Mouse (Mus musculus) hindbrain, embryonic 13.5 days (tissue): ENCODE results near the gene Elavl4. TPM values are rescaled to one million over a fixed set of nuclear protein-coding genes. Genes with fewer than 3 reads are reported as not detected.

ENCODE experiments used
- ATAC-seq: fragments of 200-750 bp; cut with Nextera tagmentation; 2 replicates; pipeline ENCODE4 v1.8.0; 2017; ENCODE audit warnings: moderate TSS enrichment; ENCODE audit not compliant: low FRiP score
- H3K27ac ChIP-seq: fragments of 300-500 bp; sonication (generic); 2 replicates; pipeline ENCODE4 v1.5.1; 2015; ENCODE audit warnings: inconsistent platforms, mild to moderate bottlenecking, moderate library complexity
- H3K27me3 ChIP-seq: fragments of 300-500 bp; sonication (generic); 2 replicates; pipeline ENCODE4 v1.6.1; 2015; ENCODE audit warnings: mild to moderate bottlenecking, inconsistent platforms
- H3K36me3 ChIP-seq: fragments of 300-500 bp; sonication (generic); 2 replicates; pipeline ENCODE4 v1.6.1; 2015; ENCODE audit warnings: mild to moderate bottlenecking, inconsistent platforms
- H3K4me1 ChIP-seq: fragments of 300-500 bp; sonication (generic); replicated peaks from 2 replicates; pipeline ENCODE4 v1.6.1; 2015; ENCODE audit warnings: inconsistent platforms
- H3K4me2 ChIP-seq: fragments of 300-500 bp; sonication (generic); 2 replicates; pipeline ENCODE4 v1.6.1; 2015; ENCODE audit warnings: inconsistent platforms, mild to moderate bottlenecking, moderate library complexity
- H3K4me3 ChIP-seq: fragments of 300-500 bp; sonication (generic); 2 replicates; pipeline ENCODE4 v1.5.1; 2015; ENCODE audit warnings: mild to moderate bottlenecking, inconsistent platforms
- H3K9ac ChIP-seq: fragments of 300-500 bp; sonication (generic); 2 replicates; pipeline ENCODE4 v1.6.1; 2015; ENCODE audit warnings: mild to moderate bottlenecking, inconsistent platforms
- H3K9me3 ChIP-seq: fragments of 300-500 bp; sonication (generic); 2 replicates; pipeline ENCODE4 v1.6.1; 2016; ENCODE audit warnings: inconsistent platforms
- WGBS: fragments of 180-500 bp; shearing (Covaris S2); methylation state at CpG from one replicate; pipeline ENCODE4 v1.1.7; 2015; 5-methylcytosine and 5-hydroxymethylcytosine counted together
- polyA plus RNA-seq: library from polyadenylated mRNA; unstranded; fragments of >200 nt; fragmentation: Nextera tagmentation; extraction: Ambion mirVana; gene quantifications from 2 replicates; pipeline ENCODE4 v1.2.1, GENCODE M21; 2015

Gene Elavl4
- polyA plus RNA-seq, 1 experiment from 2014 or later, result 394 TPM

DNA sequence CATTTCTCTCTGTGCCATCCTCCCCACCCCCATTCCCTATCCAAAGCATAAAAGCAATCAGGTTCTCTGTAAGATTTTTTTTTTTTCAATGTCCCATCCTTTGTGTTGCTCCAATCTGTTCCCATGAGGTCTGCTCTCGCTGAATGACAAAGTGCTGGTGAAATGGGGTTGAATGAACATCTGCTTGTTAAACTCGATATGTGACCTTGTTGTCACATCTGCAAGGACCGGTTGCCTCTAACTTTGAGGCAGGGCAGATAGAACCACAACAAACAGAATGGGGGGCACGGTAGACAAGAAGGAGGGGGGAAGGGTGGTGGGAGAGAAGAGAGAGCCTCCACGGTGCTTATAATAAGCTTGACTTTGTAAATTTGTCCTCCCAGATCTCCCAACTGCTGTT lies 138.0 kb downstream of the Elavl4 start:
- ATAC-seq, result no peak
- no peaks in the 10 kb centered on the region for H3K9me3 ChIP-seq
- peaks cover 53% of the 10 kb centered on the region for H3K36me3 ChIP-seq
- no peak overlapping the region for H3K4me2 ChIP-seq
- no peak overlapping the region for H3K4me3 ChIP-seq
- no peaks in the 10 kb centered on the region for H3K27me3 ChIP-seq
- peaks cover 48% of the 10 kb centered on the region for H3K4me1 ChIP-seq
- 28% methylated on average over 5 of the region's 5 CpGs for WGBS
- H3K27ac ChIP-seq, result peak overlapping the region; percentile 58
- no peak overlapping the region for H3K9ac ChIP-seq

DNA sequence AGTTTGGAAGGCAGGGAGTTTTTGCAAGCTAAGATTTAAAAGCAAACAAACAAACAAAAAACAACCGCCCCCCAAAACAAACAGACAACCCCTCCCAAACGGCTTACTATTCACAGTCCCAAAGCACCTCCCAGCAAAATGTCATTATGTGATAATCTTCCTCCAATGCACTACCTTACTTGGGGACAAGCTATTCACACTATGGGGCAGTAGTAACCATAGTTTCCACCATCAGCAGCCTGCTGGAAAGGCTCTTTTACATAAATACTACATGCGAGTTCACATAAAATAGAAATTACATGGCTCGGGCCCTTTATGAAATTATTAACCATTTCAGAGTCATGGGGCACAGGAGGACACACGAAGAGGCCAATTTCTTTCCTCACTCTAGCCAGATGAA lies 141.5 kb downstream of the Elavl4 start:
- WGBS, result 71% methylated on average over 5 of the region's 5 CpGs

DNA sequence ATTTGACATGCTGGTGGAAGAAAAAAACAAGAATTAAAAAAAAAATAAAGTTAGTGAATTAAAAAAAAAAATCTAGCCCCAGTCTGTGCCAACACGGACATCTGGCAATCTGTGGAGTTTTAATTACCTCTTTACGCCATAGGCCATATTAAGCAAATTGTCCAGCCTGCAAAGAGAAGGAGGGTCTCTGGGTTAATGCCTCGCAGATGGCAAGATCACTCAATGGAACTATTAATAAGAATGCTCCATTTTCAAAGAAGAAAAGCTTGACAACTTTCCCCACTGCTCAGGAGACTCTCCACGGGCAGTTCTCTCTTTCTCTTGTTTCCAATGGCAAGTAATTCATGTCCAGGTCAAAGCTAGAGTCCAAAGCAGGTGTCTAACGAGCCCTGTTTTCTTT lies 142.1 kb downstream of the Elavl4 start:
- Histone ChIP-seq H3K36me3 (peaks cover 47% of the 10 kb centered on the region), H3K4me2 (no peak overlapping the region), H3K9me3 (no peaks in the 10 kb centered on the region), H3K27ac (peak overlapping the region; percentile 36), H3K4me1 (peaks cover 44% of the 10 kb centered on the region), H3K4me3 (no peak overlapping the region), H3K9ac (no peak overlapping the region), H3K27me3 (no peaks in the 10 kb centered on the region)
- 24% methylated on average over 5 of the region's 5 CpGs for WGBS
- ATAC-seq, result no peak

More for the DNA sequence above, 141.5 kb downstream of the Elavl4 start:
- H3K4me2 ChIP-seq, result no peak overlapping the region
- no peaks in the 10 kb centered on the region for H3K27me3 ChIP-seq
- no peak overlapping the region for H3K4me3 ChIP-seq
- H3K9me3 ChIP-seq, result no peaks in the 10 kb centered on the region
- H3K4me1 ChIP-seq, result peaks cover 48% of the 10 kb centered on the region
- peak overlapping the region; percentile 36 for H3K27ac ChIP-seq
- no peak for ATAC-seq
- H3K36me3 ChIP-seq, result peaks cover 50% of the 10 kb centered on the region
- no peak overlapping the region for H3K9ac ChIP-seq

DNA sequence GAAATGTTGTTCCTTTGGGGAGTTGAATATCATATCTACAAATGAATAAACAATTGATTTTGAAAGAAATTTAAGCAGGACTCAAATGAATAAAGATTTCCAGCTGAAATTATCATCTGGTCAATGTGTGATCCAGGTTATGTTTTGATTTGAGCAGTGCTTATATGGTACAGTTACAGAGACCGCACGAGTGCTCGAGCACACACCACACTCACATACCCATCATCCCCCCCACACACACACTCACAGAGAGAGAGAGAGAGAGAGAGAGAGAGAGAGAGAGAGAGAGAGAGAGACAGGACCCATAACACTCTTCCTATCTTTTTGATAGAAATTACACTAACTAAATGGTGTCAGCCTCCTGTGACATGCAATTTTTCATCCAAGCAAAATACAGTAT lies 150.0 kb downstream of the Elavl4 start:
- no peak for ATAC-seq
- H3K4me3 ChIP-seq, result no peak overlapping the region
- no peaks in the 10 kb centered on the region for H3K9me3 ChIP-seq
- H3K27ac ChIP-seq, result peak overlapping the region; percentile 25; the same call in 1 of the 2 replicates
- H3K27me3 ChIP-seq, result no peaks in the 10 kb centered on the region
- 88% methylated on average over 3 of the region's 3 CpGs for WGBS
- no peaks in the 10 kb centered on the region for H3K4me1 ChIP-seq
- H3K4me2 ChIP-seq, result no peak overlapping the region
- no peak overlapping the region for H3K9ac ChIP-seq
- peaks cover 7% of the 10 kb centered on the region for H3K36me3 ChIP-seq

DNA sequence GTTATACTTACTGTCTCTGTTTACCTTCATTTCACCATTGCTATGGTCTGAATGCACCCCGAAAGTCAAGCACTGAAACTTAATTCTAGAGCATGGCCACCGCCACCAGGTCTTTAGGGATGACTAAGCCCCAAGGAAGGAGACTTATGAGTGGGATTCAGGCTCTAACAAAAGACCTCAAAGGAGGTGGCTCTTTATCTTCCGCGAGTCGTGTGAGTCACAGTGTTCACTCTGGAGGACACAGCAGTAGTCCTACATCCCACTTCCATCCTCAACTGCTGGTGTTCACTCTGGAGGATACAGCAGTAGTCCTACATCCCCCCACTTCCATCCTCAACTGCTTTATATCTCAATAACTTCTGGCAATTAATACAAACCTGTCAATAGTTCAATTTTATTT lies 151.8 kb downstream of the Elavl4 start:
- H3K27me3 ChIP-seq, result no peaks in the 10 kb centered on the region
- no peak overlapping the region for H3K4me3 ChIP-seq
- no peak for ATAC-seq
- H3K4me2 ChIP-seq, result no peak overlapping the region
- no peak overlapping the region for H3K9ac ChIP-seq
- H3K9me3 ChIP-seq, result 0 out of 2 replicates have a peak, but pooled peaks cover 2% of the 10 kb centered on the region
- WGBS, result 92% methylated on average over 5 of the region's 5 CpGs
- H3K27ac ChIP-seq, result no peak overlapping the region
- no peaks in the 10 kb centered on the region for H3K4me1 ChIP-seq
- H3K36me3 ChIP-seq, result no peaks in the 10 kb centered on the region

DNA sequence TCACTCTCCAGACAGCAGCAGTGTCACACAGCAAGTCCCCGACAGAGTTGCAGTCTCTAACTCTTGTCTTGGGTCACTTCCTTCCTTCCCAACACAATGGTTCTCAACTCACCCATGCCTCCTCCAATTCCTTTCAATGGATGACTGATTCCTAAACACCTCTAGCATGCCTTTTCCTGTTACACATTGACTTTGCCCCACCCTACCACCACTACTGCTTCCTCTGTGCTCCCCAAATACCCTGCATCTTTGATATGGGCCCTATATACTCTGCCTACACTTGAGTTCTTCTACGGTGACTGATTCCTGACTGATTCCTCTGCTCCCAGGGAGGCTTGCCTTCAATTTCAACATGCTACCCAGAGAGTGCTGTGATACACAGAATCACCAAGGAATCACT lies 153.1 kb downstream of the Elavl4 start:
- no peak for ATAC-seq
- no peak overlapping the region for H3K4me2 ChIP-seq
- no peak overlapping the region for H3K9ac ChIP-seq
- no peaks in the 10 kb centered on the region for H3K36me3 ChIP-seq
- WGBS, result 68% methylated on average over 2 of the region's 2 CpGs
- H3K27me3 ChIP-seq, result no peaks in the 10 kb centered on the region
- 0 out of 2 replicates have a peak, but pooled peaks cover 2% of the 10 kb centered on the region for H3K9me3 ChIP-seq
- H3K27ac ChIP-seq, result no peak overlapping the region
- no peaks in the 10 kb centered on the region for H3K4me1 ChIP-seq
- no peak overlapping the region for H3K4me3 ChIP-seq

DNA sequence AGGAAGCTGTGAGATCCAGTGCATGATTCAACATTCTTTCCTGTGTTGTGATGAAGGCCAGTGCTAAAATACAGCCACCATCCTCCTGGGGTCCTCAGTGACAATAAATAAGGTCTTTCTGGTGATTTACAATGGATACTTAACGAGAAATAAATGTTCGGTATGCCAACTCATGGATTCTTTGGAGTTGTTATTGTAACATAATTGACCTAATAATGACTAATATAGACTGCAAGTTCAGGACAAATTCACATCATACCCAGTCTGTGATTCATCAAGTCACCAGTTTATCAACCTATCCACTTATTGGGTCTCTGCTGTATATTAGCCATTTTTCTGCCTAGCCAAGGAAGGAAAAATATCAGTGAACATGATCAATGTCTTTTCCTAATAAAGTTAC lies 174.4 kb downstream of the Elavl4 start:
- Histone ChIP-seq H3K4me1 (no peaks in the 10 kb centered on the region), H3K27ac (no peak overlapping the region), H3K36me3 (no peaks in the 10 kb centered on the region), H3K4me3 (no peak overlapping the region), H3K9ac (no peak overlapping the region), H3K27me3 (no peaks in the 10 kb centered on the region), H3K9me3 (no peaks in the 10 kb centered on the region), H3K4me2 (no peak overlapping the region)
- ATAC-seq, result no peak
- 89% methylated on average over 2 of the region's 2 CpGs for WGBS

DNA sequence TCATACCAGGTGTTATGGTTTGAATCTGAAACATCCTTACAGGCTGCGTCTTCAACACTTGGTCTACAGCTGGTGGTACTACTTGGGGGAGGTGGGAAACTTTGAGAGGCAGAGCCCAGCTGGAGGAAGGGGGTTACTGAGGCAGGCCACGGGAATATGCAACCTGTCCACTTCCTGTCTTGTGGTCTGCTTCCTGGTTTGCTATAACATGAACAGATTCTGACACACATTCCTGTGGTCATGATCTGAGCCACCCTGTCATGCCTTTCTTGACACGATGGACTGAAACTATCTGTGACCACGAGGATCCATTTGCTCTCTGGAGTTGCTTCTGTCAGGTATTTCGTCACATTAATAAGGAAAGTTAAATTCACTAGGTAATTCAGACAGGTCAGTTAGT lies 179.7 kb downstream of the Elavl4 start:
- WGBS, result 91% methylated on average over 5 of the region's 5 CpGs
- H3K36me3 ChIP-seq, result no peaks in the 10 kb centered on the region
- H3K4me2 ChIP-seq, result no peak overlapping the region
- no peak overlapping the region for H3K4me3 ChIP-seq
- no peaks in the 10 kb centered on the region for H3K27me3 ChIP-seq
- H3K9me3 ChIP-seq, result no peaks in the 10 kb centered on the region
- H3K27ac ChIP-seq, result no peak overlapping the region
- ATAC-seq, result no peak
- H3K9ac ChIP-seq, result no peak overlapping the region
- H3K4me1 ChIP-seq, result peaks cover 4% of the 10 kb centered on the region

DNA sequence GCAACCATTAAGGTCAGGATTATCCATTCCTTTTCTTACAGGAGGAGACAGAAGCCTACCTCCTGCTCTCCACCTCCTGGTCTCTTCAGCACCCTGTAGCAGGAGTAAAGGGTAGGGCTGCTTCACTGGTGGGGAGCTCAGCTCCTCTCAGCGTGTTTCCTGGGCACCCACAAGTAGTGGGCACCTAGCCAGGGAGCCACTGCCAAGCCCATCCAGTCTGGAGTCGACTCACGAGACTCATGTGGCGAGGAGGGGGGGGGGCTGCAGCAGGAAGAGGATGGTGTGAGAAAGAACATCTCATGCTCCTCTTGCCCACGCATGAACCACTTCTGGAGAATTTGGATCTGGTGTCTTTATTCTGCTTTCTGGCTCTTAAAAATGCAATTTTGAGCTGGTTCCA lies 186.5 kb downstream of the Elavl4 start:
- no peaks in the 10 kb centered on the region for H3K36me3 ChIP-seq
- 78% methylated on average over 5 of the region's 5 CpGs for WGBS
- H3K9ac ChIP-seq, result no peak overlapping the region
- H3K27me3 ChIP-seq, result no peaks in the 10 kb centered on the region
- no peak overlapping the region for H3K27ac ChIP-seq
- H3K9me3 ChIP-seq, result no peaks in the 10 kb centered on the region
- H3K4me2 ChIP-seq, result no peak overlapping the region
- peaks cover 4% of the 10 kb centered on the region for H3K4me1 ChIP-seq
- no peak overlapping the region for H3K4me3 ChIP-seq
- ATAC-seq, result no peak

DNA sequence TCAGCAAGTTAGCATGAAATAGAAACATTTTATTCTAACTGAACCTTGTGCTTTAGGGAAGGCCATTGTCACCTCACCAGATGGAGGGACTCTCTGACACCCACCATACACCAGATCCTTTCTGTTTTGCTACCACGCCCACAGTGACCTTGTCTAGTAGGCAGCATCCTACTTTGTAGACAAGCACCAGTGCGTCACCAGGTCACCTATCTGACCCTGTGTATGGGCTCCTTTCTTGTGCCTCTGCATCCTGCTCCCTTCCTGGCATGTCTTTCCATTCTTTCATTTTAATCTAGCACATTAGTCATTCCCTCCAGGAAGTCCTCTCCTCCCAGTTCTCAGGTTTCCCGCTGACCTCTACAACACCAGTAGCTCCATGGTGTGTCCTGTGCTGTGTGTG lies 190.1 kb downstream of the Elavl4 start:
- Histone ChIP-seq H3K27me3 (no peaks in the 10 kb centered on the region), H3K4me2 (no peak overlapping the region), H3K4me3 (no peak overlapping the region), H3K4me1 (peaks cover 5% of the 10 kb centered on the region; the same call in 1 of the 2 replicates), H3K36me3 (no peaks in the 10 kb centered on the region), H3K9ac (no peak overlapping the region), H3K9me3 (no peaks in the 10 kb centered on the region), H3K27ac (no peak overlapping the region)
- 75% methylated on average over 3 of the region's 3 CpGs for whole genome bisulfite sequencing
- ATAC-seq, result no peak

DNA sequence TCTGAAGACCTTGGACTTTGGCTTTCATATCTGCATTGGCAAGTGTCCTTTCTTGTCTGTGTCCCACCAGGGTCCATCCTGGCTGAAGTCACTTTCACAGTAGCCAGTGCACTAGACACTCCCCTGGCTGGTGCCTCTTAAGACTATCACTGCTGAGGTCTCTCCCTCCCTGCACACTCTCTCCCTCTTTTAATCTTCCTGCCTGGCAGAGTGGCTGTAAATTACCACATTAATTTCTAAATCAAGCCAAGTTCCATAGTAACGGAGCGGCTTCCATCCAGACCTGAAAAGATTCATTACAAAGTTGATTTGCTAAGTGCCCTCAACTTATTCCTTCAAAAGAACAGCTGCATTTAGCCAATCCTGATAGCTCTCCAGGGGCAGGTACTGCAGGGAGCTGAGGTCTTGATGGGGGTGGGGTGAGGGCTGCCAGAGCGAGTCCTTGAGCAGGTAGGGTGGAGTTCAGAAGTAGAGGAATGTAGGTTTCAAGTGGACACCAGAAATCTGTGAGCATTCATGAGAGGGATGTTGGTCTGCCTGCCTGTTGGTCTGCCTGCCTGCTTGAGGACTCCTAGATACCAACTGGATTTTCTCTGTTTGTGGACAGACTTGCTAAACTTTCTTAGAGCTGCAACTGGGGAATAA lies 194.1 kb downstream of the Elavl4 start:
- Histone ChIP-seq H3K27ac (peak overlapping the region; percentile 6; the same call in 1 of the 2 replicates), H3K4me2 (no peak overlapping the region), H3K4me1 (peaks cover 22% of the 10 kb centered on the region), H3K27me3 (no peaks in the 10 kb centered on the region), H3K4me3 (no peak overlapping the region), H3K9ac (no peak overlapping the region), H3K36me3 (no peaks in the 10 kb centered on the region), H3K9me3 (no peaks in the 10 kb centered on the region)
- no peak for ATAC-seq
- WGBS, result 38% methylated on average over 3 of the region's 3 CpGs

DNA sequence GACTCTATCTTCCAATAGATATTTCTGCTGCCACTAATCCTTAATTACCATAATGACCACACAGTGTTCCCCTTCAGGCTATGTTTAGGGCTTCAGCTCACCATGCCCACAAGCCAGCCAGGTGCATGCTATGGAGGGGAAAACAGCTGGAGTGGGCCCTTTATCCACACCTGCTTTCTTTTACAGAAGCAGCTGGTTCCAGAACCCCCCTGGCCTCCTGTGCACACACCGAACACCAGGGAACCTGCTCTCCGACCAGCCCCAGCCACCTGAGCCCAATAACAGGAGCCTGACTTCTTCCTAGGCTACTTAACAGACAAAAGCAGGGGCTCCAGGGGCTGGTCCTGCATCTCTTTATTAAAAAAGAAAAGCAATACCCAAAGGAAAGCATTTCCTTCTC lies 195.8 kb downstream of the Elavl4 start:
- WGBS, result 29% methylated on average over 2 of the region's 2 CpGs

More for the DNA sequence above, 195.8 kb downstream of the Elavl4 start:
- H3K9me3 ChIP-seq, result no peaks in the 10 kb centered on the region
- ATAC-seq, result no peak
- H3K4me2 ChIP-seq, result no peak overlapping the region
- H3K27me3 ChIP-seq, result no peaks in the 10 kb centered on the region
- no peak overlapping the region for H3K9ac ChIP-seq
- peak overlapping the region; percentile 9; the same call in 1 of the 2 replicates for H3K27ac ChIP-seq
- H3K4me3 ChIP-seq, result no peak overlapping the region
- peaks cover 32% of the 10 kb centered on the region for H3K4me1 ChIP-seq
- H3K36me3 ChIP-seq, result no peaks in the 10 kb centered on the region
